Mouse (Mus musculus): ENCODE measurements at regions not wholly inside any gene's neighbourhood (a gene's known extent, or its start where the extent isn't known, plus 50 kb on each side); places are given as distances from the start of the nearest gene placed in this dataset.
"Not testable (repeated sequence)": the region's sequence is repeated elsewhere in the genome, so short reads cannot be mapped to it uniquely, and the experiment has no call there.

DNA sequence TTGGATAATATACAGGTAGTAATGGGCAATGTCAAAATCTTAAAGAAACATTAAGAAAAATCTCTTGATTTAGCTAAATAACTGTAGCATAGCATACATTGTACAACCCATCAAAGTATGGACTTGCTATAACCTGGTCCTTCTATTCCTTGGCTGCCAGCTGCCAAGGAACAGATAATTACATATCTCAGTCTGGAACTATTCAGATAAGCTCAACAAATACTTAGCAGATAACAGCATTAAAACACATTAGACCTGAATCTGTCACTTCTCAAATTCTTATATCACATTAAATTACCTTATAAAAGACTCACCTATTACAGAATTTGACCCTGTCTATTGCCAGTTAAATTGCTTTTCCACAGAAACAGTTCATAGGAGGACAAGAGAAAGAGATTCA is 496.2 kb upstream of the Nrxn1 start:
- H3K36me3 ChIP-seq (ENCODE audit: insufficient read depth, low read length) = no peaks in the 10 kb centered on the region
- no peak overlapping the region for H3K4me2 ChIP-seq (ENCODE audit: low read depth, low read length)
- H3K27ac ChIP-seq = no peak overlapping the region
- H3K9me3 ChIP-seq (ENCODE audit: low read length) = no peaks in the 10 kb centered on the region
- no peak overlapping the region for H3K4me3 ChIP-seq (ENCODE audit: low read length)
- H3K27me3 ChIP-seq (ENCODE audit: insufficient read depth, low read length) = no peaks in the 10 kb centered on the region
- TF ChIP-seq CTCF (IDR thresholded peaks at IDR 0.05; ENCODE audit: low read depth) = no peak
- no peak for ATAC-seq
- H3K9ac ChIP-seq (replicated peaks; ENCODE audit: low read length) = no peak overlapping the region
- H3K4me1 ChIP-seq (ENCODE audit: insufficient read depth, low read length) = no peaks in the 10 kb centered on the region
- no peak for DNase-seq (ENCODE audit: low spot score)

DNA sequence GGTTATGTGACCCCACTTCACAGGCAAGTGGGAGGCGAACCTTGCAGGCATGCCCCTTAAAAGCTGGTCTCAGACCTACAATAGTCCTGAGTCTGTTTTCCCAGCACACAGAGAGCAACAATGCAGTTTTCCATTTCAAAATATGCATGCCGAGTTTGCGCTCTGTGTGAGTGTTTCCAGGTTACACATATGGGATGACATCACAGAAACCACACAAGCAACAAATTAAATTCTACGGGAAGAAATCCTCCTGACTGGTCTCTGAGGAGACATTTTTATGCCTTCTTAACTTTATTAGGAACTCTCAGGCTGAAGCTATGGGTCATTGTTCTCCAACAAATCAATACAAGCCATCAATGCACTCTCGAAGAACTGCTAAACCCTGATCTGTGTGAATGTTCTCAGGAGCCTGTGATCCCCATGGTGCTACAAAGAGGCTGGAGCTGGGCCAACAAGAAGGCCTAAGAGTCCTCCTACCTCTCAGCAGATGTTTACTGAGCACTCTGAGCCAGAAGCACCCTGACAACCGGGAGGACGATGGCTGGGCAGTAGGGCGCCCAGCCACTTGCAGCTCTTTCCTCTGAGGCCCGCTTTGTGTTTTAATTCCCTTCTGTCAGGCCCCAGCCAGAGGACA is 458.3 kb upstream of the Nrxn1 start:
- not testable (repeated sequence) for H3K4me3 ChIP-seq (ENCODE audit: low read length); DNase-seq (ENCODE audit: low spot score); H3K4me2 ChIP-seq (ENCODE audit: low read depth, low read length); ATAC-seq; H3K27ac ChIP-seq; H3K4me1 ChIP-seq (ENCODE audit: insufficient read depth, low read length); H3K9me3 ChIP-seq (ENCODE audit: low read length); H3K27me3 ChIP-seq (ENCODE audit: insufficient read depth, low read length); H3K36me3 ChIP-seq (ENCODE audit: insufficient read depth, low read length); H3K9ac ChIP-seq (replicated peaks; ENCODE audit: low read length)
- 74% methylated on average over 5 of the region's 9 CpGs for WGBS

DNA sequence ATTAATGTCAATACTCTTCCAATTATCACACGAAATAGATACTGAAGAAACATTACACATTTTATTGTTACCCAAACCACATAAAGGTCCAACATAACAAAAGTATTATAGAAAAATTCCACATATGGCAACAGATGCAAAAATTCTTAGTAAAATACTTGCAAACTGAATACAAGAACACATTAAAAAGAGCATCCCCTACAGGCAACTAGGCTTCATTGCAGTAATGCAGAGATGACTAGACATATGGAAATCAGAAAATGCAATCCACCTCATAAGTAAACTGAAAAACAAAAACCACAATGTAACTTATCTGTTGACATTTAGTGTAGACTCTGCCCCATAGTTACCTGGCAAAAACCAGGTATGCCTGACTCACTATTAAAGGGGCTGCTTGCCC is 438.6 kb upstream of the Nrxn1 start:
- H3K4me2 ChIP-seq (ENCODE audit: low read depth, low read length) = no peak overlapping the region
- 86% methylated on average over 1 of the region's 1 CpGs for WGBS
- H3K4me1 ChIP-seq (ENCODE audit: insufficient read depth, low read length) = no peaks in the 10 kb centered on the region
- ATAC-seq = no peak
- no peak overlapping the region for H3K27ac ChIP-seq
- no peaks in the 10 kb centered on the region for H3K9me3 ChIP-seq (ENCODE audit: low read length)
- no peaks in the 10 kb centered on the region for H3K27me3 ChIP-seq (ENCODE audit: insufficient read depth, low read length)
- H3K36me3 ChIP-seq (ENCODE audit: insufficient read depth, low read length) = no peaks in the 10 kb centered on the region
- TF ChIP-seq CTCF (IDR thresholded peaks at IDR 0.05; ENCODE audit: low read depth) = no peak
- no peak for DNase-seq (ENCODE audit: low spot score)
- no peak overlapping the region for H3K4me3 ChIP-seq (ENCODE audit: low read length)
- no peak overlapping the region for H3K9ac ChIP-seq (replicated peaks; ENCODE audit: low read length)

DNA sequence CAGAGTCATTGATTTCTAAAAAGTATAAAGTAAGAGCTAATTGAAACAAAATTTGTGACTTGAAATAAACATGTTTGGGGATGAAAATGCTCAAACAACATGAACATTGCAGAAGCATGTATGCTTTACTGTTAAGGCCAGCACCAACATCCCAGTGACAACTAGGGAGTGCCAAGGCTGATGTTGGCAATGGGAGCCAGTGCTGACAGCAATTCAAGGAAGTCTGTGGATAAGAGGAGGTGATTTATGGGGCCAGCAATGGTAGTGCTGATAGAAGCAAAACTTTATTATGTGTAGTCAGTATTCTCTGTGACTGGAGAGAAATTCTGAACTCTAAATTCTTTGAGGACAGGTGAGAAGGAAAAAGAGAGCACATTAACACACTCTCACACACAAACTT is 424.4 kb upstream of the Nrxn1 start:
- H3K4me2 ChIP-seq (ENCODE audit: low read depth, low read length) = no peak overlapping the region
- DNase-seq (ENCODE audit: low spot score) = no peak
- ATAC-seq = no peak
- H3K9me3 ChIP-seq (ENCODE audit: low read length) = no peaks in the 10 kb centered on the region
- no peak overlapping the region for H3K4me3 ChIP-seq (ENCODE audit: low read length)
- no peaks in the 10 kb centered on the region for H3K27me3 ChIP-seq (ENCODE audit: insufficient read depth, low read length)
- no peak overlapping the region for H3K9ac ChIP-seq (replicated peaks; ENCODE audit: low read length)
- TF ChIP-seq CTCF (IDR thresholded peaks at IDR 0.05; ENCODE audit: low read depth) = no peak
- no peaks in the 10 kb centered on the region for H3K36me3 ChIP-seq (ENCODE audit: insufficient read depth, low read length)
- no peaks in the 10 kb centered on the region for H3K4me1 ChIP-seq (ENCODE audit: insufficient read depth, low read length)
- no peak overlapping the region for H3K27ac ChIP-seq
